Comparison of ENCODE assay signal across 9 mouse cellular contexts in genomic region chr10:128188242-128188877, GRCm38 (mm10). TPM values are rescaled to one million over a fixed set of nuclear protein-coding genes. Genes with fewer than 3 reads are reported as not detected.
DNase-seq lines count a peak whose midpoint lies in the region; ATAC-seq and TF ChIP-seq lines count a peak whose summit lies in the region.
"Had no signal": no experiment of that assay in that cellular context is flagged by ENCODE, and none has a peak within 500 bp of the region (broad histone marks: within the 10 kb centered on the region; RNA-seq: fewer than 3 reads in every experiment).

No protein-coding gene starts in this region.

- H3K79me3 ChIP-seq in C2C12 (ENCODE audit: low read depth), result no peaks in the 10 kb centered on the region

- H3ac ChIP-seq in C2C12 (ENCODE audit: control insufficient read depth, insufficient read length, low read depth), result no peak overlapping the region

- peaks cover 3% of the 10 kb centered on the region; the same call in 1 of the 2 replicates for H3K4me1 ChIP-seq in liver, postnatal 0 days (ENCODE audit: insufficient read depth)

- DNase-seq in ES-CJ7 (ENCODE audit: low read depth, low spot score), result peak; percentile 90
- peak; percentile 74 for DNase-seq in cerebellum, adult 8-10 months
- peak; percentile 85 for DNase-seq in forelimb bud, embryonic 11.5 days (ENCODE audit: low read depth, low spot score)
- peak; percentile 81 to 90 for DNase-seq in kidney, postnatal 36 days
- peak; percentile 82 for DNase-seq in liver, postnatal 0 days
- DNase-seq in right cerebral cortex, adult 18-20 months, result peak; percentile 70
- DNase-seq in urinary bladder, postnatal 36 days (ENCODE audit: low spot score in 2 of 2), result peak; percentile 53 to 67

- TF ChIP-seq CTCF in C2C12 (IDR thresholded peaks at IDR 0.05; ENCODE audit: control insufficient read depth, insufficient read depth, insufficient read length), result peak; percentile 24
- TF ChIP-seq CTCF in liver, postnatal 0 days (IDR thresholded peaks at IDR 0.05; ENCODE audit: low read depth), result peak; percentile 89

- 57% methylated on average over 2 of the region's 2 CpGs for WGBS in liver, postnatal 0 days (ENCODE audit: insufficient replicate concordance)

- H3K9me3 ChIP-seq in liver, postnatal 0 days (ENCODE audit: low read length), result no peaks in the 10 kb centered on the region
- H3K9me3 ChIP-seq: hindbrain, embryonic 15.5 days had no signal

- H3K27ac ChIP-seq in liver, postnatal 0 days (ENCODE audit: low read depth), result no peak overlapping the region
- H3K27ac ChIP-seq: hindbrain, embryonic 15.5 days had no signal

- no peaks in the 10 kb centered on the region for H3K79me2 ChIP-seq in C2C12 (ENCODE audit: control insufficient read depth, insufficient read depth)

- H3K4me2 ChIP-seq in liver, postnatal 0 days (ENCODE audit: low read depth, low read length), result no peak overlapping the region
- H3K4me2 ChIP-seq: hindbrain, embryonic 15.5 days had no signal

- H3K36me3 ChIP-seq in C2C12 (ENCODE audit: control insufficient read depth, insufficient read depth), result no peaks in the 10 kb centered on the region
- no peaks in the 10 kb centered on the region for H3K36me3 ChIP-seq in liver, postnatal 0 days (replicated peaks; ENCODE audit: insufficient read depth, low read length)
- H3K36me3 ChIP-seq: hindbrain, embryonic 15.5 days had no signal

- H3K4me3 ChIP-seq in C2C12 (ENCODE audit: insufficient read depth, poor library complexity, severe bottlenecking), result no peak overlapping the region
- H3K4me3 ChIP-seq in liver, postnatal 0 days (ENCODE audit: low read depth, low read length), result no peak overlapping the region
- H3K4me3 ChIP-seq: hindbrain, embryonic 15.5 days had no signal

- H3K27me3 ChIP-seq in C2C12 (ENCODE audit: control insufficient read depth, insufficient read depth, insufficient read length), result no peaks in the 10 kb centered on the region
- no peaks in the 10 kb centered on the region for H3K27me3 ChIP-seq in liver, postnatal 0 days (ENCODE audit: insufficient read depth, low read length)

- no peak for TF ChIP-seq EP300 in liver, postnatal 0 days (IDR thresholded peaks at IDR 0.05; ENCODE audit: low read depth)

- no peak overlapping the region for H3K9ac ChIP-seq in liver, postnatal 0 days (replicated peaks)
- H3K9ac ChIP-seq: hindbrain, embryonic 15.5 days had no signal

- no peak for ATAC-seq in liver, postnatal 0 days

TF ChIP-seq in C2C12, 6 proteins besides CTCF, POLR2A, EP300 and RAD21:
- TF ChIP-seq FOSL1 (IDR thresholded peaks at IDR 0.05; ENCODE audit: insufficient read depth, low read length, poor library complexity, severe bottlenecking), result no peak
- TF ChIP-seq MYOD1 (IDR thresholded peaks at IDR 0.05; ENCODE audit: control insufficient read depth, insufficient read length, low read depth), result no peak
- no peak for TF ChIP-seq USF1 (IDR thresholded peaks at IDR 0.05; ENCODE audit: low read depth)
- no peak for TF ChIP-seq MAX (IDR thresholded peaks at IDR 0.05)
- TF ChIP-seq CEBPB (IDR thresholded peaks at IDR 0.05; ENCODE audit: low read depth), result no peak
- TF ChIP-seq MYOG (IDR thresholded peaks at IDR 0.05; ENCODE audit: control insufficient read depth, extremely low read depth, insufficient read length), result no peak

RNA-seq across cellular contexts. Expression of gene Gls2, which starts 5.9 kb away (rescaled TPM):
- polyA plus RNA-seq in C2C12 (2012; fragmentation: generic; extraction: Trizol), result 2.8 TPM
- 48.8 and 67.3 TPM in 2 replicates for polyA plus RNA-seq in liver, postnatal 0 days (2015; fragmentation: Nextera tagmentation; extraction: Ambion mirVana)

RNA-seq across cellular contexts. Expression of gene Rbms2, which starts 8.3 kb away (rescaled TPM):
- 61.4 TPM for polyA plus RNA-seq in C2C12 (2012; fragmentation: generic; extraction: Trizol)
- polyA plus RNA-seq in liver, postnatal 0 days (2015; fragmentation: Nextera tagmentation; extraction: Ambion mirVana), result 4.5 TPM in 2 replicates

RNA-seq across cellular contexts. Expression of gene Spryd4, which starts 23.2 kb away (rescaled TPM):
- polyA plus RNA-seq in C2C12 (2012; fragmentation: generic; extraction: Trizol), result 13.4 TPM
- polyA plus RNA-seq in liver, postnatal 0 days (2015; fragmentation: Nextera tagmentation; extraction: Ambion mirVana), result 54.0 and 61.1 TPM in 2 replicates

RNA-seq across cellular contexts. Expression of gene Mip, which starts 37.3 kb away (rescaled TPM):
- polyA plus RNA-seq in C2C12 (2012; fragmentation: generic; extraction: Trizol), result not detected
- polyA plus RNA-seq in liver, postnatal 0 days (2015; fragmentation: Nextera tagmentation; extraction: Ambion mirVana), result not detected in 2 replicates
- polyA plus RNA-seq: hindbrain, embryonic 15.5 days had no signal

RNA-seq across cellular contexts. Expression of gene Timeless, which starts 43.5 kb away (rescaled TPM):
- polyA plus RNA-seq in C2C12 (2012; fragmentation: generic; extraction: Trizol), result 17.7 TPM
- polyA plus RNA-seq in liver, postnatal 0 days (2015; fragmentation: Nextera tagmentation; extraction: Ambion mirVana), result 15.1 and 18.5 TPM in 2 replicates

Comparison
In these comparisons a context has a peak if more than half of its experiments do, and no peak if none do; other contexts are left out.
1. RNA of gene Gls2, which starts 5.9 kb away (polyA plus RNA-seq): 48.8 to 67.3 TPM in liver, postnatal 0 days; 2.8 TPM in C2C12 (single experiment); every median in the first group is over 10 times any median in the second.
2. RNA of gene Rbms2, which starts 8.3 kb away (polyA plus RNA-seq): 61.4 TPM in C2C12 (single experiment); 4.5 TPM in liver, postnatal 0 days; every median in the first group is over 10 times any median in the second.
3. Peak in every context shown above with its lines, with median percentiles within 50 percentile points of each other: DNase-seq.